Mouse (Mus musculus): ENCODE measurements around the gene Cerkl. TPM values are rescaled to one million over a fixed set of nuclear protein-coding genes. Genes with fewer than 3 reads are reported as not detected.

Gene Cerkl
- polyA plus RNA-seq, 1 experiment from 2014 or later, result 2.0 TPM

- Histone ChIP-seq H3K4me3 (ENCODE audit: low read depth, low read length) (no peak overlapping the region), H3K36me3 (ENCODE audit: control insufficient read depth, insufficient read depth, low read length) (no peaks in the 10 kb centered on the region), H3K27ac (ENCODE audit: low read depth, low read length) (no peak overlapping the region), H3K4me2 (ENCODE audit: low read length) (no peak overlapping the region), H3K27me3 (replicated peaks; ENCODE audit: control insufficient read depth, insufficient read depth, low read length) (peaks cover 4% of the 10 kb centered on the region; the same call in 1 of the 2 replicates), H3K9me3 (replicated peaks; ENCODE audit: control insufficient read depth, low read length) (no peaks in the 10 kb centered on the region), H3K9ac (ENCODE audit: low read length) (no peak overlapping the region), H3K4me1 (ENCODE audit: control insufficient read depth, insufficient read depth, low read length) (0 out of 2 replicates have a peak, but pooled peaks cover 4% of the 10 kb centered on the region)
- ATAC-seq, result no peak
- WGBS, result 45% methylated on average over 4 of the region's 4 CpGs
- DNase-seq (ENCODE audit: low spot score), result peak; percentile 40
Measured at GRCm38 (mm10) chr2:79449371-79449770, 7.2 kb downstream of the Cerkl start.

DNA sequence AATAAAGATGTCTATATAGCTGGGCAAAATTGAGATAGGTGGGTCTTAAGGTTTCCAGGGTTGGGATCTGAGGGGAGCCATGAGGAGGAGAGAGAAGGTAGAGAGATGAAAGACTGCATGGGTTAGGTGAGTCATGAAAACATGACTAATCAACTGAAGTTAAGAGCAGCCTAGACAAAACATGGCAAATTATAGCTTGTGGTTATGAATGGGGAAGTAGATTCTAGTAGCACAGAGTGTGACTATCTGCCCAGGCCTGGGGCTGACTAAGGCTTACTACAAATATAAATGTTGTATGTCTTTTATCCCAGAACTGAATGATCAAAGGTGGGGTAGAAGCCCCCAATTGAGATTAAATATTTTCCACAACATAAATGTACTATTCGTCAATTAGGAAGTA, 9.4 kb downstream of the Cerkl start:
- no peak overlapping the region for H3K4me2 ChIP-seq (ENCODE audit: low read length)
- 74% methylated on average over 1 of the region's 1 CpGs for WGBS

DNA sequence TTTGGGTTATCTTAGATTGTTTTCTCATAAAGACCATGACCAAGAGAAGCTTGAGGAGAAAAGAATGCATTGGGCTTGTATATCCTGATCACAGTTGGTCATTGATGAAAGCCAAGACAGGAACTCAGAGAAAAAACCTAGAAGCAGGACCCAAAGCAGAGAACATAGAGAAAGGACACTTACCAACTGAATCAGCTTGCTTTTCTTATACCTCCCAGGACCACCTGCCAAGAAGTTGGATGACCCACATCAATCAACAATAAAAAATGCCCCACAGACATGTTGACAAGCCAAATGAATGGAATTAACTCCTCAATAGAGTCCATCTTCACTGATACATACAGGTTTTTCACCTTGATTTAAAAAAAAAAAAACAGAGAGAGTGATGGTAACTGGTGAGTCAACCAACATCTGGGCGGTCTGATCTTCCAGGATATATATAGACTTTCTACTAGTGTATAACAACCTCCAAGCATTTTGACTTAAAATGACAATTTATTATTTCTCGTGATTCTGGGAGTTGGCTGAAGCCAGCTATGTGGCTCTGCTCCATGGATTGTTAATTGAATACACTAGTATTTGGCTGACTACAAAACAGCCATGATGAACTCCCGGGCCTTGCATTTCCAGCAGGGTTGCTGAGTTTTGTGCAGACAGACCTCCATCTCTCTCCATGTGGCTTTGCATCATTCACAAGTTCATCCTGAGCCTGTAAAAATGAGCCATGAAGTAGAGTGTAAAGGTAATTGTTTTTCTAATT, 12.5 kb downstream of the Cerkl start:
- DNase-seq (ENCODE audit: low spot score) (no peak), ATAC-seq (no peak)
- Histone ChIP-seq H3K4me3 (ENCODE audit: low read depth, low read length) (no peak overlapping the region), H3K27me3 (replicated peaks; ENCODE audit: control insufficient read depth, insufficient read depth, low read length) (no peaks in the 10 kb centered on the region), H3K4me1 (ENCODE audit: control insufficient read depth, insufficient read depth, low read length) (no peaks in the 10 kb centered on the region), H3K9ac (ENCODE audit: low read length) (no peak overlapping the region), H3K27ac (ENCODE audit: low read depth, low read length) (no peak overlapping the region), H3K36me3 (ENCODE audit: control insufficient read depth, insufficient read depth, low read length) (no peaks in the 10 kb centered on the region), H3K4me2 (ENCODE audit: low read length) (no peak overlapping the region), H3K9me3 (replicated peaks; ENCODE audit: control insufficient read depth, low read length) (no peaks in the 10 kb centered on the region)
- 88% methylated on average over 3 of the region's 3 CpGs for WGBS

More for the DNA sequence above, 9.4 kb downstream of the Cerkl start:
- H3K4me1 ChIP-seq (ENCODE audit: control insufficient read depth, insufficient read depth, low read length), result no peaks in the 10 kb centered on the region
- no peak overlapping the region for H3K9ac ChIP-seq (ENCODE audit: low read length)
- DNase-seq (ENCODE audit: low spot score) (no peak), ATAC-seq (no peak)
- H3K27me3 ChIP-seq (replicated peaks; ENCODE audit: control insufficient read depth, insufficient read depth, low read length), result peaks cover 4% of the 10 kb centered on the region; the same call in 1 of the 2 replicates
- no peaks in the 10 kb centered on the region for H3K9me3 ChIP-seq (replicated peaks; ENCODE audit: control insufficient read depth, low read length)
- H3K4me3 ChIP-seq (ENCODE audit: low read depth, low read length), result no peak overlapping the region
- H3K27ac ChIP-seq (ENCODE audit: low read depth, low read length), result no peak overlapping the region
- H3K36me3 ChIP-seq (ENCODE audit: control insufficient read depth, insufficient read depth, low read length), result no peaks in the 10 kb centered on the region

DNA sequence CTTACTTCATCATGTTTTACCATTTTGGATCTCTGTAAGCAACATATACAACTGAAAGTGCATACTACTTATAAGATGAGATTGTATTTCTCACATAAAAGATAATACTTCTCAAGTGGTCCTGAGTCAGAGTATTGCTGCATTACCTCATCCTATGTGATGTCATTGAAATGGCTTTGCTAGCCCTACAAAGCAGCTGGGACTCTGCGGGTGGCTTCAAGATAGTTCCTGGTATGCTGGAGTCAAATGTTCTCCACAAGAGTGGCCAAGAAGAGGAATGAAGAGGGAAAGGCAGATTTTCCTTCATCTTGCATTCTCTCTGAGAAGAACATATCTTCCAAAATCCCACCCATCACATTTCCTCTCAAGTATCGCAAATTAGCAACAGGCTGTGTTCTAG, 13.2 kb downstream of the Cerkl start:
- H3K4me2 ChIP-seq (ENCODE audit: low read length), result no peak overlapping the region
- H3K27me3 ChIP-seq (replicated peaks; ENCODE audit: control insufficient read depth, insufficient read depth, low read length), result no peaks in the 10 kb centered on the region
- ATAC-seq (no peak), DNase-seq (ENCODE audit: low spot score) (no peak)
- H3K36me3 ChIP-seq (ENCODE audit: control insufficient read depth, insufficient read depth, low read length), result no peaks in the 10 kb centered on the region
- no peak overlapping the region for H3K9ac ChIP-seq (ENCODE audit: low read length)
- H3K9me3 ChIP-seq (replicated peaks; ENCODE audit: control insufficient read depth, low read length), result no peaks in the 10 kb centered on the region
- WGBS, result 95% methylated on average over 2 of the region's 2 CpGs
- H3K27ac ChIP-seq (ENCODE audit: low read depth, low read length), result no peak overlapping the region
- H3K4me1 ChIP-seq (ENCODE audit: control insufficient read depth, insufficient read depth, low read length), result no peaks in the 10 kb centered on the region
- no peak overlapping the region for H3K4me3 ChIP-seq (ENCODE audit: low read depth, low read length)

DNA sequence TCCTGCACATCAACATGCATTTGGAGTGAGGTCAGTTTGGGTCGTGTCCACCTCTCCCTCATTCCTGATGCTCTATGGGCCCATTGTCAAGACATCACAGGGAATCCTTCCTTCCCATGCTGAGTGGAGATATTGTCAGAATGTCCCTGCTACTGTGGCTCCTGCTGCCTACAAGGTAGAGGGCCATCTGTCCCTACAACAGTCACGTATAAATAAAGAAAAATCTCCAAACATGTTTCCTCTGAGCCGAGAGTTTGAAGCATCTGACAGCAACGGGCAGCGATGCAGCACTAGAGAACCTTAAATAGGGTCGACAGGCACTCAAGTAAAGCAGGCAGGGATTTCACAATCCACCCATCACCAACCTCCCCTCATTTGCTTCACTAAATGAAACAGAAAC, 13.7 kb downstream of the Cerkl start:
- DNase-seq (ENCODE audit: low spot score) (no peak), ATAC-seq (no peak)
- Histone ChIP-seq H3K4me3 (ENCODE audit: low read depth, low read length) (no peak overlapping the region), H3K36me3 (ENCODE audit: control insufficient read depth, insufficient read depth, low read length) (no peaks in the 10 kb centered on the region), H3K4me2 (ENCODE audit: low read length) (no peak overlapping the region), H3K27ac (ENCODE audit: low read depth, low read length) (no peak overlapping the region), H3K27me3 (replicated peaks; ENCODE audit: control insufficient read depth, insufficient read depth, low read length) (no peaks in the 10 kb centered on the region), H3K9me3 (replicated peaks; ENCODE audit: control insufficient read depth, low read length) (no peaks in the 10 kb centered on the region), H3K4me1 (ENCODE audit: control insufficient read depth, insufficient read depth, low read length) (no peaks in the 10 kb centered on the region), H3K9ac (ENCODE audit: low read length) (no peak overlapping the region)
- 79% methylated on average over 6 of the region's 6 CpGs for WGBS

GRCm38 (mm10) chr2:79442227-79442626, 14.4 kb downstream of the Cerkl start:
- no peaks in the 10 kb centered on the region for H3K9me3 ChIP-seq (replicated peaks; ENCODE audit: control insufficient read depth, low read length)
- no peak overlapping the region for H3K4me2 ChIP-seq (ENCODE audit: low read length)
- no peaks in the 10 kb centered on the region for H3K27me3 ChIP-seq (replicated peaks; ENCODE audit: control insufficient read depth, insufficient read depth, low read length)
- ATAC-seq (no peak), DNase-seq (ENCODE audit: low spot score) (no peak)
- no peak overlapping the region for H3K4me3 ChIP-seq (ENCODE audit: low read depth, low read length)
- no peaks in the 10 kb centered on the region for H3K4me1 ChIP-seq (ENCODE audit: control insufficient read depth, insufficient read depth, low read length)
- no peak overlapping the region for H3K27ac ChIP-seq (ENCODE audit: low read depth, low read length)
- no peak overlapping the region for H3K9ac ChIP-seq (ENCODE audit: low read length)
- 95% methylated on average over 2 of the region's 2 CpGs for WGBS
- no peaks in the 10 kb centered on the region for H3K36me3 ChIP-seq (ENCODE audit: control insufficient read depth, insufficient read depth, low read length)

DNA sequence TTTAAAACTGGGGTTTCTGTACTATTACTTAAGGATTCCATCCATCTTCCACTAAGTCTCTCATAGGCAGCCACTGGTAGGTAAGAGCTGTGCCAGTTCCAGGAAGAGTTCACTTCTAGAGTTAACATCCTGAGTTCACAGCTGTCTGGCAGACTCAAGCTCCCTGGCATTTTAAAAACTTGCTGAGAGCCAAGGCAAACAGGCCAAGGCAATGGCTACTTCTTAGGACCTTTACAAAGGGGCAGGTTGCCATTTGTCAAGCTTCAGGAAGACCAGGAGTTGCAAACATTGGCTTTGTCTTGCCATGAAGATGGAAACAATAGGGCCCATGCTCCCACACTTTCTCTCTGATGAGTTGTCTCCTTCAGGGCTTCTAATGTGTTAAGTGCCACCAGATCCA, 26.5 kb downstream of the Cerkl start:
- no peaks in the 10 kb centered on the region for H3K9me3 ChIP-seq (replicated peaks; ENCODE audit: control insufficient read depth, low read length)
- H3K27me3 ChIP-seq (replicated peaks; ENCODE audit: control insufficient read depth, insufficient read depth, low read length), result peaks cover 14% of the 10 kb centered on the region; the same call in 1 of the 2 replicates
- H3K4me2 ChIP-seq (ENCODE audit: low read length), result no peak overlapping the region
- no peak overlapping the region for H3K9ac ChIP-seq (ENCODE audit: low read length)
- H3K36me3 ChIP-seq (ENCODE audit: control insufficient read depth, insufficient read depth, low read length), result no peaks in the 10 kb centered on the region
- H3K4me1 ChIP-seq (ENCODE audit: control insufficient read depth, insufficient read depth, low read length), result peaks cover 7% of the 10 kb centered on the region
- no peak for ATAC-seq
- H3K27ac ChIP-seq (ENCODE audit: low read depth, low read length), result no peak overlapping the region
- H3K4me3 ChIP-seq (ENCODE audit: low read depth, low read length), result no peak overlapping the region
- no peak for DNase-seq (ENCODE audit: low spot score)

GRCm38 (mm10) chr2:79429650-79430049, 26.9 kb downstream of the Cerkl start:
- no peak for DNase-seq (ENCODE audit: low spot score)
- Histone ChIP-seq H3K27me3 (replicated peaks; ENCODE audit: control insufficient read depth, insufficient read depth, low read length) (peaks cover 14% of the 10 kb centered on the region; the same call in 1 of the 2 replicates), H3K9me3 (replicated peaks; ENCODE audit: control insufficient read depth, low read length) (no peaks in the 10 kb centered on the region), H3K27ac (ENCODE audit: low read depth, low read length) (no peak overlapping the region), H3K36me3 (ENCODE audit: control insufficient read depth, insufficient read depth, low read length) (no peaks in the 10 kb centered on the region), H3K4me3 (ENCODE audit: low read depth, low read length) (no peak overlapping the region), H3K4me2 (ENCODE audit: low read length) (no peak overlapping the region), H3K9ac (ENCODE audit: low read length) (no peak overlapping the region), H3K4me1 (ENCODE audit: control insufficient read depth, insufficient read depth, low read length) (peaks cover 7% of the 10 kb centered on the region)
- 5% methylated on average over 6 of the region's 6 CpGs for WGBS
- ATAC-seq, result 0 out of 2 replicates have a peak, but pooled peaks have one; percentile 15

GRCm38 (mm10) chr2:79429108-79429507, 27.5 kb downstream of the Cerkl start:
- ATAC-seq (peak; percentile 19; the same call in 1 of the 2 replicates), DNase-seq (ENCODE audit: low spot score) (no peak)
- H3K9me3 ChIP-seq (replicated peaks; ENCODE audit: control insufficient read depth, low read length), result no peaks in the 10 kb centered on the region
- H3K4me1 ChIP-seq (ENCODE audit: control insufficient read depth, insufficient read depth, low read length), result peaks cover 7% of the 10 kb centered on the region
- peak overlapping the region; percentile 70 for H3K4me2 ChIP-seq (ENCODE audit: low read length)
- no peaks in the 10 kb centered on the region for H3K36me3 ChIP-seq (ENCODE audit: control insufficient read depth, insufficient read depth, low read length)
- H3K27me3 ChIP-seq (replicated peaks; ENCODE audit: control insufficient read depth, insufficient read depth, low read length), result peaks cover 14% of the 10 kb centered on the region; the same call in 1 of the 2 replicates
- H3K27ac ChIP-seq (ENCODE audit: low read depth, low read length), result no peak overlapping the region
- H3K4me3 ChIP-seq (ENCODE audit: low read depth, low read length), result peak overlapping the region; percentile 35
- WGBS, result 8% methylated on average over 7 of the region's 7 CpGs
- H3K9ac ChIP-seq (ENCODE audit: low read length), result peak overlapping the region; percentile 50; the same call in 1 of the 2 replicates
